Mouse (Mus musculus) neural tube, embryonic 11.5 days (tissue): Measurements from ENCODE around the gene Rap1gap2. TPM values are rescaled to one million over a fixed set of nuclear protein-coding genes. Genes with fewer than 3 reads are reported as not detected.

Source experiments
- ATAC-seq: fragments of 200-750 bp; cut with Nextera tagmentation; 2 replicates; pipeline ENCODE4 v1.8.0; 2017; ENCODE audit warnings: moderate number of reproducible peaks, mild to moderate bottlenecking, moderate TSS enrichment, moderate library complexity; ENCODE audit not compliant: insufficient read depth, low FRiP score, low TSS enrichment
- DNase-seq: peaks from one replicate; pipeline ENCODE4 v3.0.0-alpha.2; 2015; ENCODE audit warnings: low spot score
- H3K27ac ChIP-seq: fragments of 300-500 bp; sonication (generic); 2 replicates; pipeline ENCODE4 v1.5.1; 2014; ENCODE audit warnings: low read depth, mild to moderate bottlenecking, low read length
- H3K27me3 ChIP-seq: fragments of 300-500 bp; sonication (generic); 2 replicates; pipeline ENCODE4 v1.6.1; 2014; ENCODE audit warnings: mild to moderate bottlenecking, low read length, mixed read lengths; ENCODE audit not compliant: control insufficient read depth, insufficient read depth
- H3K36me3 ChIP-seq: fragments of 300-500 bp; sonication (generic); 2 replicates; pipeline ENCODE4 v1.6.1; 2014; ENCODE audit warnings: mild to moderate bottlenecking, low read length, moderate library complexity, mixed read lengths; ENCODE audit not compliant: control insufficient read depth, insufficient read depth
- H3K4me1 ChIP-seq: fragments of 300-500 bp; sonication (generic); 2 replicates; pipeline ENCODE4 v1.6.1; 2014; ENCODE audit warnings: low read length, mixed read lengths; ENCODE audit not compliant: control insufficient read depth, insufficient read depth
- H3K4me2 ChIP-seq: fragments of 300-500 bp; sonication (generic); 2 replicates; pipeline ENCODE4 v1.6.1; 2014; ENCODE audit warnings: low read depth, mild to moderate bottlenecking, moderate library complexity
- H3K4me3 ChIP-seq: fragments of 300-500 bp; sonication (generic); 2 replicates; pipeline ENCODE4 v1.5.1; 2014; ENCODE audit warnings: low read depth, low read length
- H3K9ac ChIP-seq: fragments of 300-500 bp; sonication (generic); 2 replicates; pipeline ENCODE4 v1.6.1; 2014; ENCODE audit warnings: mild to moderate bottlenecking, low read length
- H3K9me3 ChIP-seq: fragments of 300-500 bp; sonication (generic); 2 replicates; pipeline ENCODE4 v1.6.1; 2016; ENCODE audit warnings: low read length; ENCODE audit not compliant: control insufficient read depth
- WGBS: fragments of 180-500 bp; shearing (Covaris S2); extraction: QIAGEN DNeasy Blood & Tissue Kit; methylation state at CpG from one replicate; pipeline ENCODE4 v1.1.7; 2014; 5-methylcytosine and 5-hydroxymethylcytosine counted together
- polyA plus RNA-seq: library from polyadenylated mRNA; unstranded; fragments of >200 nt; fragmentation: Nextera tagmentation; extraction: Ambion mirVana; gene quantifications from 2 replicates; pipeline ENCODE4 v1.2.1, GENCODE M21; 2014

Gene Rap1gap2
- polyA plus RNA-seq, 1 experiment from 2014 or later: 3.3 TPM

GRCm38 (mm10) chr11:74613428-74613827, 2.7 kb upstream of the Rap1gap2 start:
- H3K27me3 ChIP-seq: peaks cover 32% of the 10 kb centered on the region
- H3K9me3 ChIP-seq: no peaks in the 10 kb centered on the region
- H3K36me3 ChIP-seq: no peaks in the 10 kb centered on the region
- H3K4me1 ChIP-seq: 0 out of 2 replicates have a peak, but pooled peaks cover 4% of the 10 kb centered on the region
- no peak overlapping the region for H3K4me3 ChIP-seq
- no peak overlapping the region for H3K4me2 ChIP-seq
- H3K27ac ChIP-seq: no peak overlapping the region
- H3K9ac ChIP-seq: no peak overlapping the region
- ATAC-seq: no peak
- 58% methylated on average over 4 of the region's 4 CpGs for WGBS
- DNase-seq: no peak

- no peaks in the 10 kb centered on the region for H3K36me3 ChIP-seq
- H3K27me3 ChIP-seq: peaks cover 32% of the 10 kb centered on the region
- ATAC-seq (no peak), DNase-seq (no peak)
- H3K4me3 ChIP-seq: no peak overlapping the region
- WGBS: 14% methylated on average over 7 of the region's 7 CpGs
- no peak overlapping the region for H3K27ac ChIP-seq
- no peaks in the 10 kb centered on the region for H3K9me3 ChIP-seq
- H3K4me1 ChIP-seq: 0 out of 2 replicates have a peak, but pooled peaks cover 4% of the 10 kb centered on the region
- no peak overlapping the region for H3K9ac ChIP-seq
- H3K4me2 ChIP-seq: no peak overlapping the region
These were observed 722 bp upstream of the Rap1gap2 start for GRCm38 (mm10) chr11:74611437-74611836.

- ATAC-seq: no peak
- peaks cover 32% of the 10 kb centered on the region for H3K27me3 ChIP-seq
These were observed 647 bp downstream of the Rap1gap2 start for GRCm38 (mm10) chr11:74610068-74610467.

GRCm38 (mm10) chr11:74602286-74602685, 8.4 kb downstream of the Rap1gap2 start:
- 70% methylated on average over 1 of the region's 1 CpGs for WGBS
- DNase-seq: no peak
- no peak for ATAC-seq
- H3K27ac ChIP-seq: no peak overlapping the region
- H3K27me3 ChIP-seq: no peaks in the 10 kb centered on the region
- H3K4me3 ChIP-seq: no peak overlapping the region
- H3K9me3 ChIP-seq: no peaks in the 10 kb centered on the region
- H3K4me1 ChIP-seq: no peaks in the 10 kb centered on the region
- no peaks in the 10 kb centered on the region for H3K36me3 ChIP-seq
- H3K4me2 ChIP-seq: no peak overlapping the region
- no peak overlapping the region for H3K9ac ChIP-seq

More at GRCm38 (mm10) chr11:74610068-74610467, 647 bp downstream of the Rap1gap2 start:
- 0 out of 2 replicates have a peak, but pooled peaks cover 4% of the 10 kb centered on the region for H3K4me1 ChIP-seq
- no peak overlapping the region for H3K27ac ChIP-seq
- no peak for DNase-seq
- peak overlapping the region; percentile 66 for H3K4me2 ChIP-seq
- no peaks in the 10 kb centered on the region for H3K36me3 ChIP-seq
- WGBS: 24% methylated on average over 5 of the region's 5 CpGs
- H3K9me3 ChIP-seq: no peaks in the 10 kb centered on the region
- H3K4me3 ChIP-seq: 0 out of 2 replicates have a peak overlapping the region, but pooled peaks have one; percentile 38
- H3K9ac ChIP-seq: no peak overlapping the region

- no peak overlapping the region for H3K4me3 ChIP-seq
- no peaks in the 10 kb centered on the region for H3K4me1 ChIP-seq
- H3K27ac ChIP-seq: no peak overlapping the region
- no peak overlapping the region for H3K9ac ChIP-seq
- H3K9me3 ChIP-seq: no peaks in the 10 kb centered on the region
- no peaks in the 10 kb centered on the region for H3K36me3 ChIP-seq
- no peak for DNase-seq
- no peak for ATAC-seq
- no peak overlapping the region for H3K4me2 ChIP-seq
- H3K27me3 ChIP-seq: no peaks in the 10 kb centered on the region
These were observed 12.8 kb downstream of the Rap1gap2 start for GRCm38 (mm10) chr11:74597990-74598337.

- no peak overlapping the region for H3K4me2 ChIP-seq
- H3K4me3 ChIP-seq: no peak overlapping the region
- 74% methylated on average over 4 of the region's 4 CpGs for WGBS
- ATAC-seq (no peak), DNase-seq (no peak)
- H3K27me3 ChIP-seq: no peaks in the 10 kb centered on the region
- H3K9me3 ChIP-seq: no peaks in the 10 kb centered on the region
- H3K27ac ChIP-seq: no peak overlapping the region
- no peak overlapping the region for H3K9ac ChIP-seq
- H3K4me1 ChIP-seq: no peaks in the 10 kb centered on the region
- H3K36me3 ChIP-seq: no peaks in the 10 kb centered on the region
These were observed 13.3 kb downstream of the Rap1gap2 start for GRCm38 (mm10) chr11:74597283-74597989.

GRCm38 (mm10) chr11:74592246-74592645, 18.5 kb downstream of the Rap1gap2 start:
- no peak for ATAC-seq
- Histone ChIP-seq H3K4me1 (no peaks in the 10 kb centered on the region), H3K4me3 (no peak overlapping the region), H3K27me3 (peaks cover 37% of the 10 kb centered on the region), H3K36me3 (no peaks in the 10 kb centered on the region), H3K9ac (no peak overlapping the region), H3K27ac (no peak overlapping the region), H3K4me2 (no peak overlapping the region), H3K9me3 (no peaks in the 10 kb centered on the region)
- WGBS: 92% methylated on average over 3 of the region's 3 CpGs
- no peak for DNase-seq

GRCm38 (mm10) chr11:74590691-74591090, 20.0 kb downstream of the Rap1gap2 start:
- Histone ChIP-seq H3K36me3 (no peaks in the 10 kb centered on the region), H3K27me3 (peaks cover 37% of the 10 kb centered on the region), H3K27ac (no peak overlapping the region), H3K9me3 (no peaks in the 10 kb centered on the region), H3K9ac (no peak overlapping the region; the same call in 1 of the 2 replicates), H3K4me1 (no peaks in the 10 kb centered on the region), H3K4me2 (peak overlapping the region; percentile 55), H3K4me3 (peak overlapping the region; percentile 36)
- no peak for DNase-seq
- 35% methylated on average over 13 of the region's 13 CpGs for WGBS
- ATAC-seq: no peak

GRCm38 (mm10) chr11:74590239-74590596, 20.5 kb downstream of the Rap1gap2 start:
- Histone ChIP-seq H3K4me1 (no peaks in the 10 kb centered on the region), H3K4me3 (peak overlapping the region; percentile 36), H3K9ac (peak overlapping the region; percentile 50), H3K4me2 (peak overlapping the region; percentile 55), H3K9me3 (no peaks in the 10 kb centered on the region), H3K27ac (no peak overlapping the region), H3K27me3 (peaks cover 37% of the 10 kb centered on the region), H3K36me3 (no peaks in the 10 kb centered on the region)
- WGBS: 1% methylated on average over 25 of the region's 25 CpGs
- DNase-seq: no peak
- peak; percentile 48 for ATAC-seq
